Mouse (Mus musculus): Measurements from ENCODE around the gene Spz1. TPM values are rescaled to one million over a fixed set of nuclear protein-coding genes. Genes with fewer than 3 reads are reported as not detected.

Gene Spz1
- polyA plus RNA-seq, 1 experiment from 2014 or later, result not detected

Other genes with a start within 250 kb of the Spz1 start
- 4.8 and 5.8 TPM in 2 replicates for gene Dhfr, start 221.4 kb downstream of the Spz1 start, polyA plus RNA-seq (2015; fragmentation: Nextera tagmentation; extraction: Ambion mirVana)
- 23.1 and 26.1 TPM in 2 replicates for gene Msh3, start 221.2 kb downstream of the Spz1 start, polyA plus RNA-seq (2015; fragmentation: Nextera tagmentation; extraction: Ambion mirVana)
- gene Ankrd34b, start 150.3 kb downstream of the Spz1 start, polyA plus RNA-seq (2015; fragmentation: Nextera tagmentation; extraction: Ambion mirVana), result 1.8 and 1.9 TPM in 2 replicates
- 0.17 and 0.26 TPM in 2 replicates for gene Fam151b, start 92.2 kb downstream of the Spz1 start, polyA plus RNA-seq (2015; fragmentation: Nextera tagmentation; extraction: Ambion mirVana)
- gene Zfyve16, start 45.3 kb downstream of the Spz1 start, polyA plus RNA-seq (2015; fragmentation: Nextera tagmentation; extraction: Ambion mirVana), result 8.7 and 10.2 TPM in 2 replicates
- 19.9 and 20.8 TPM in 2 replicates for gene Serinc5, start 34.9 kb upstream of the Spz1 start, polyA plus RNA-seq (2015; fragmentation: Nextera tagmentation; extraction: Ambion mirVana)
- gene Thbs4, start 218.6 kb upstream of the Spz1 start, polyA plus RNA-seq (2015; fragmentation: Nextera tagmentation; extraction: Ambion mirVana), result 3.2 and 6.1 TPM in 2 replicates

Measured in neural tube, embryonic 13.5 days (tissue).